Mouse (Mus musculus): ENCODE data around the gene Car6. TPM values are rescaled to one million over a fixed set of nuclear protein-coding genes. Genes with fewer than 3 reads are reported as not detected.

Gene Car6
- polyA plus RNA-seq, 1 experiment from 2014 or later: not detected

- H3K27ac ChIP-seq (ENCODE audit: low read depth, low read length): no peak overlapping the region
- DNase-seq (ENCODE audit: low spot score) (no peak), ATAC-seq (replicated peaks; ENCODE audit: low FRiP score) (no peak)
- H3K9ac ChIP-seq (ENCODE audit: low read depth, low read length): no peak overlapping the region
- H3K27me3 ChIP-seq (replicated peaks; ENCODE audit: control insufficient read depth, insufficient read depth, low read length): no peaks in the 10 kb centered on the region
- no peaks in the 10 kb centered on the region for H3K36me3 ChIP-seq (ENCODE audit: control insufficient read depth, insufficient read depth, low read length)
- no peak overlapping the region for H3K4me3 ChIP-seq (ENCODE audit: low read depth, low read length)
- H3K4me1 ChIP-seq (replicated peaks; ENCODE audit: control insufficient read depth, insufficient read depth, low read length): peaks cover 16% of the 10 kb centered on the region
- no peak overlapping the region for H3K4me2 ChIP-seq
- H3K9me3 ChIP-seq (ENCODE audit: control insufficient read depth, low read length): no peaks in the 10 kb centered on the region
- 76% methylated on average over 4 of the region's 4 CpGs for WGBS
These were observed 22.7 kb upstream of the Car6 start for GRCm38 (mm10) chr4:150223830-150224229.

GRCm38 (mm10) chr4:150221017-150221640 is 20.0 kb upstream of the Car6 start:
- WGBS: 47% methylated on average over 10 of the region's 10 CpGs
- Histone ChIP-seq H3K36me3 (ENCODE audit: control insufficient read depth, insufficient read depth, low read length) (no peaks in the 10 kb centered on the region), H3K4me2 (peak overlapping the region; percentile 54), H3K27ac (ENCODE audit: low read depth, low read length) (peak overlapping the region; percentile 13; the same call in 1 of the 2 replicates), H3K4me3 (ENCODE audit: low read depth, low read length) (peak overlapping the region; percentile 25), H3K9me3 (ENCODE audit: control insufficient read depth, low read length) (no peaks in the 10 kb centered on the region), H3K9ac (ENCODE audit: low read depth, low read length) (peak overlapping the region; percentile 37), H3K4me1 (replicated peaks; ENCODE audit: control insufficient read depth, insufficient read depth, low read length) (peaks cover 20% of the 10 kb centered on the region), H3K27me3 (replicated peaks; ENCODE audit: control insufficient read depth, insufficient read depth, low read length) (no peaks in the 10 kb centered on the region)
- no peak for DNase-seq (ENCODE audit: low spot score)
- no peak for ATAC-seq (replicated peaks; ENCODE audit: low FRiP score)

- ATAC-seq (replicated peaks; ENCODE audit: low FRiP score): peak; percentile 78
- peak overlapping the region; percentile 13; the same call in 1 of the 2 replicates for H3K27ac ChIP-seq (ENCODE audit: low read depth, low read length)
- 18% methylated on average over 11 of the region's 11 CpGs for WGBS
These were observed 19.5 kb upstream of the Car6 start for GRCm38 (mm10) chr4:150220584-150220983.

GRCm38 (mm10) chr4:150219501-150220292 is 18.6 kb upstream of the Car6 start:
- 70% methylated on average over 9 of the region's 9 CpGs for WGBS
- peaks cover 20% of the 10 kb centered on the region for H3K4me1 ChIP-seq (replicated peaks; ENCODE audit: control insufficient read depth, insufficient read depth, low read length)
- DNase-seq (ENCODE audit: low spot score) (no peak), ATAC-seq (replicated peaks; ENCODE audit: low FRiP score) (no peak)
- no peaks in the 10 kb centered on the region for H3K27me3 ChIP-seq (replicated peaks; ENCODE audit: control insufficient read depth, insufficient read depth, low read length)
- no peaks in the 10 kb centered on the region for H3K9me3 ChIP-seq (ENCODE audit: control insufficient read depth, low read length)
- H3K27ac ChIP-seq (ENCODE audit: low read depth, low read length): no peak overlapping the region
- no peaks in the 10 kb centered on the region for H3K36me3 ChIP-seq (ENCODE audit: control insufficient read depth, insufficient read depth, low read length)
- no peak overlapping the region for H3K4me2 ChIP-seq
- H3K4me3 ChIP-seq (ENCODE audit: low read depth, low read length): no peak overlapping the region
- no peak overlapping the region for H3K9ac ChIP-seq (ENCODE audit: low read depth, low read length)

More at GRCm38 (mm10) chr4:150220584-150220983, 19.5 kb upstream of the Car6 start:
- no peaks in the 10 kb centered on the region for H3K27me3 ChIP-seq (replicated peaks; ENCODE audit: control insufficient read depth, insufficient read depth, low read length)
- no peaks in the 10 kb centered on the region for H3K36me3 ChIP-seq (ENCODE audit: control insufficient read depth, insufficient read depth, low read length)
- peak overlapping the region; percentile 25 for H3K4me3 ChIP-seq (ENCODE audit: low read depth, low read length)
- peaks cover 20% of the 10 kb centered on the region for H3K4me1 ChIP-seq (replicated peaks; ENCODE audit: control insufficient read depth, insufficient read depth, low read length)
- peak overlapping the region; percentile 54 for H3K4me2 ChIP-seq
- no peaks in the 10 kb centered on the region for H3K9me3 ChIP-seq (ENCODE audit: control insufficient read depth, low read length)
- DNase-seq (ENCODE audit: low spot score): peak; percentile 64
- peak overlapping the region; percentile 37 for H3K9ac ChIP-seq (ENCODE audit: low read depth, low read length)

GRCm38 (mm10) chr4:150217935-150218334 is 16.8 kb upstream of the Car6 start:
- Histone ChIP-seq H3K9ac (ENCODE audit: low read depth, low read length) (no peak overlapping the region), H3K27me3 (replicated peaks; ENCODE audit: control insufficient read depth, insufficient read depth, low read length) (no peaks in the 10 kb centered on the region), H3K4me2 (no peak overlapping the region), H3K9me3 (ENCODE audit: control insufficient read depth, low read length) (no peaks in the 10 kb centered on the region), H3K4me1 (replicated peaks; ENCODE audit: control insufficient read depth, insufficient read depth, low read length) (peaks cover 20% of the 10 kb centered on the region), H3K4me3 (ENCODE audit: low read depth, low read length) (no peak overlapping the region), H3K36me3 (ENCODE audit: control insufficient read depth, insufficient read depth, low read length) (no peaks in the 10 kb centered on the region), H3K27ac (ENCODE audit: low read depth, low read length) (no peak overlapping the region)
- WGBS: 89% methylated on average over 1 of the region's 1 CpGs
- ATAC-seq (replicated peaks; ENCODE audit: low FRiP score): no peak
- DNase-seq (ENCODE audit: low spot score): no peak

- H3K27me3 ChIP-seq (replicated peaks; ENCODE audit: control insufficient read depth, insufficient read depth, low read length): no peaks in the 10 kb centered on the region
- no peak overlapping the region for H3K9ac ChIP-seq (ENCODE audit: low read depth, low read length)
- DNase-seq (ENCODE audit: low spot score): no peak
- peaks cover 20% of the 10 kb centered on the region for H3K4me1 ChIP-seq (replicated peaks; ENCODE audit: control insufficient read depth, insufficient read depth, low read length)
- H3K9me3 ChIP-seq (ENCODE audit: control insufficient read depth, low read length): no peaks in the 10 kb centered on the region
- H3K4me3 ChIP-seq (ENCODE audit: low read depth, low read length): no peak overlapping the region
- H3K36me3 ChIP-seq (ENCODE audit: control insufficient read depth, insufficient read depth, low read length): no peaks in the 10 kb centered on the region
- no peak overlapping the region for H3K4me2 ChIP-seq
- ATAC-seq (replicated peaks; ENCODE audit: low FRiP score): peak; percentile 30; the same call in 1 of the 2 replicates
- H3K27ac ChIP-seq (ENCODE audit: low read depth, low read length): no peak overlapping the region; the same call in 1 of the 2 replicates
- WGBS: 38% methylated on average over 5 of the region's 5 CpGs
These were observed 16.0 kb upstream of the Car6 start for GRCm38 (mm10) chr4:150217042-150217554.

GRCm38 (mm10) chr4:150216423-150216822 is 15.3 kb upstream of the Car6 start:
- H3K9me3 ChIP-seq (ENCODE audit: control insufficient read depth, low read length): no peaks in the 10 kb centered on the region
- H3K4me1 ChIP-seq (replicated peaks; ENCODE audit: control insufficient read depth, insufficient read depth, low read length): peaks cover 20% of the 10 kb centered on the region
- DNase-seq (ENCODE audit: low spot score): no peak
- H3K4me2 ChIP-seq: no peak overlapping the region
- H3K36me3 ChIP-seq (ENCODE audit: control insufficient read depth, insufficient read depth, low read length): no peaks in the 10 kb centered on the region
- ATAC-seq (replicated peaks; ENCODE audit: low FRiP score): no peak
- no peaks in the 10 kb centered on the region for H3K27me3 ChIP-seq (replicated peaks; ENCODE audit: control insufficient read depth, insufficient read depth, low read length)
- 85% methylated on average over 6 of the region's 6 CpGs for WGBS
- no peak overlapping the region for H3K27ac ChIP-seq (ENCODE audit: low read depth, low read length)
- no peak overlapping the region for H3K4me3 ChIP-seq (ENCODE audit: low read depth, low read length)
- no peak overlapping the region for H3K9ac ChIP-seq (ENCODE audit: low read depth, low read length)

- WGBS: 36% methylated on average over 5 of the region's 5 CpGs
- Histone ChIP-seq H3K9ac (ENCODE audit: low read depth, low read length) (no peak overlapping the region), H3K36me3 (ENCODE audit: control insufficient read depth, insufficient read depth, low read length) (no peaks in the 10 kb centered on the region), H3K27ac (ENCODE audit: low read depth, low read length) (no peak overlapping the region), H3K4me1 (replicated peaks; ENCODE audit: control insufficient read depth, insufficient read depth, low read length) (peaks cover 4% of the 10 kb centered on the region), H3K4me3 (ENCODE audit: low read depth, low read length) (no peak overlapping the region), H3K27me3 (replicated peaks; ENCODE audit: control insufficient read depth, insufficient read depth, low read length) (no peaks in the 10 kb centered on the region), H3K9me3 (ENCODE audit: control insufficient read depth, low read length) (no peaks in the 10 kb centered on the region), H3K4me2 (no peak overlapping the region)
- ATAC-seq (replicated peaks; ENCODE audit: low FRiP score) (no peak), DNase-seq (ENCODE audit: low spot score) (no peak)
These were observed 12.8 kb upstream of the Car6 start for GRCm38 (mm10) chr4:150213910-150214309.

Data from liver, embryonic 11.5 days (tissue).